Mouse (Mus musculus) testis, adult 2 months (tissue): ENCODE measurements around the gene Tnfaip2. TPM values are rescaled to one million over a fixed set of nuclear protein-coding genes. Genes with fewer than 3 reads are reported as not detected.
A peak's percentile ranks its signal among the peaks of the same experiment; 100 is the strongest.

Experiments
- H3K27ac ChIP-seq: fragments of 200-500 bp; 2 replicates; pipeline ENCODE4 v1.5.1; 2012; ENCODE audit warnings: low read depth, low read length; ENCODE audit not compliant: control insufficient read depth, insufficient read depth
- H3K27me3 ChIP-seq: fragments of 200-500 bp; 2 replicates; pipeline ENCODE4 v1.6.1; 2012; ENCODE audit warnings: mild to moderate bottlenecking, low read length, moderate library complexity; ENCODE audit not compliant: control insufficient read depth, insufficient read depth
- H3K36me3 ChIP-seq: fragments of 200-500 bp; 2 replicates; pipeline ENCODE4 v1.6.1; 2012; ENCODE audit warnings: mild to moderate bottlenecking, low read length; ENCODE audit not compliant: control insufficient read depth, insufficient read depth
- H3K4me1 ChIP-seq: fragments of 200-500 bp; 2 replicates; pipeline ENCODE4 v1.6.1; 2012; ENCODE audit warnings: low read length; ENCODE audit not compliant: control insufficient read depth, insufficient read depth
- H3K4me3 ChIP-seq: fragments of 200-500 bp; 2 replicates; pipeline ENCODE4 v1.5.1; 2012; ENCODE audit warnings: low read depth, mild to moderate bottlenecking, low read length, moderate library complexity, mixed read lengths; ENCODE audit not compliant: control insufficient read depth
- CTCF ChIP-seq: fragments of 200-500 bp; IDR thresholded peaks from 2 replicates; pipeline ENCODE4 v1.5.1; 2012; ENCODE audit warnings: low read depth, mild to moderate bottlenecking, inconsistent platforms, low read length, moderate library complexity; ENCODE audit not compliant: control insufficient read depth, insufficient read depth, insufficient replicate concordance
- POLR2A ChIP-seq: fragments of 200-500 bp; IDR thresholded peaks from 2 replicates; pipeline ENCODE4 v1.6.1; 2012; ENCODE audit warnings: low read depth, mild to moderate bottlenecking, inconsistent platforms, low read length, moderate library complexity; ENCODE audit not compliant: control insufficient read depth
- polyA plus RNA-seq: library from polyadenylated mRNA; depleted of rRNA; stranded (reverse); fragments of >200 nt; gene quantifications from 2 replicates; pipeline ENCODE4 v1.2.3, GENCODE M21; 2012; rRNA removed

Gene Tnfaip2
- polyA plus RNA-seq = 77.2 and 89.7 TPM in 2 replicates

DNA sequence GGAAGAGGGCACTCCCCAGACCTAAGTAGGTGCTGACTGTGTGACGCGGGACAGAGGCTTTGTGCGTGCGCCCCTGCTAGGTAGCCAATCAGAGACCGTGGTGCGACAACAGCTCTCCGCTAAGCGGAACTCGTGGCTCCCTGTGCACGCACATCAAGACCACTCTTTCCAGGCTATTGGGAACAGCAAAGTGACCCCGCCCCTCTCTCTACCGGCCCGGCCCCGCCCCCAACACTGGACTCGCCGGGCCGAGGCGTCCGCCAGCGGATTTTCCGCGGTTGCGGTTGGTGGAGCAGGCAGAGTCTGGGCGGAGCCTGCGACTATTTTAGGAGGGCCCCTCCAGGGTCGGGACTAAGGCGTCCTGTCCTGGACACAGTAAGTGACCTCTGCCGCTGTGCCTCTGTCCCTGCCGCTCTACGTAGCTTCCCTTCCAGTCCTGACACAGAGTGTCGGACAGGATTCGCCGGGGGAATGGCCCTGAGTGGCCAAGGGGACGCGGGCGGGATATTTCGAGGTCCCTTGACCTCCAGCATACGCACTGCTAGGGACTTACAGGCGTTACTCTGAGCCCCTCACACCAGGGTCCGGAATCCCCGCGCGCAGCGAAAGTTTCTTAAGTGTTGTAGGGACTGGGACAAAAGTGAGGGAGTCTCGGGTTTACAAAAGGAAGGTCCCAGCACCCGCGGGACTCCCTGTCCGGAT lies at the start of gene Tnfaip2:
TSS of gene Tnfaip2 (plus strand) at position 161 of the 702 bp plus-strand sequence.
- Histone ChIP-seq H3K4me3 (peak within 1 kb of the TSS; percentile 77), H3K36me3 (no peaks in the 10 kb centered on the region), H3K4me1 (peaks cover 4% of the 10 kb centered on the region; the same call in 1 of the 2 replicates), H3K27me3 (no peaks in the 10 kb centered on the region), H3K27ac (peak within 1 kb of the TSS; percentile 73)
- no peak for TF ChIP-seq CTCF
- peak; percentile 93; the same call in 1 of the 2 replicates for TF ChIP-seq POLR2A

DNA sequence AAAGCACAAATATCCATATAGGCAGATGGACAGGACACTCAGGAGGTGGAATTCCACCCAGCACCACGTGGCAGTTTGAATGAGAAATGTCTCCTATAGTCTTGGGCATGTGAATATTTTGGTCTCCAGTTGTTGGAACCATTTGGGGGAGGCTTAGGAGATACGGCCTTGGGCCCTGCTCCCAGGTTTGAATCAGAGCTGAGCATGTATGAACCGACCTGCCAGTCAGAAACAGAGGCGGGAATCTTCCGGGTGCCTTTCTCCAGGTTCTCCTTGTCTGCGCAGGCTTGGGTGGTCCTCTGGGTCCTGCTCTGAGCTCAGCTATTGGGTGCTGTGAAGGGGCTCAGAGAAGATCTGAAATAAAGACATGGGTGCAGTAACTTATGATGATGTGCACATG lies 48.3 kb upstream of the Tnfaip2 start:
- no peak overlapping the region for H3K4me3 ChIP-seq
- H3K36me3 ChIP-seq = no peaks in the 10 kb centered on the region
- H3K27ac ChIP-seq = no peak overlapping the region
- no peak for TF ChIP-seq POLR2A
- H3K27me3 ChIP-seq = no peaks in the 10 kb centered on the region
- H3K4me1 ChIP-seq = peaks cover 2% of the 10 kb centered on the region

DNA sequence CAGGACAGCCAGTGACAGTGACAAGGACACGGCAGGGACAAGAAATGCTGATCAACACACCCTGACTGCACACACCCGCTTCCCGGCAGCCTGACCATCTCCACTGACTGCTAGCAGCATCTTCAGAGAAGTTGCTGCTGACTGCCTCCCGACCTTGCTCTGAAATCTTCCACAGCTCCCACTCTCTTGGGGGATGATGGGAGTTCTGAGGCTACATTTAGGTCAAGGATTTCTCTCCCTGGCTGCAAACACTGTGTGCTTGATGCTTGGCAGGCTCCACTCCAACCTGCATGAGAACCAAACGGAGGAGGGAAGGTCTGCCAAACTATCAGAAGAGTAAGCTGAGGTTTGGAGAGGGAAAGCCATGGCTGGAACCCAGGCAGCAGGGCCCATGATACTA lies 45.3 kb upstream of the Tnfaip2 start:
- peak overlapping the region; percentile 59 for H3K27ac ChIP-seq
- no peaks in the 10 kb centered on the region for H3K27me3 ChIP-seq
- peaks cover 2% of the 10 kb centered on the region for H3K4me1 ChIP-seq
- no peaks in the 10 kb centered on the region for H3K36me3 ChIP-seq
- no peak overlapping the region for H3K4me3 ChIP-seq
- TF ChIP-seq POLR2A (0 out of 2 replicates have a peak, but pooled peaks have one; percentile 46), CTCF (no peak)

DNA sequence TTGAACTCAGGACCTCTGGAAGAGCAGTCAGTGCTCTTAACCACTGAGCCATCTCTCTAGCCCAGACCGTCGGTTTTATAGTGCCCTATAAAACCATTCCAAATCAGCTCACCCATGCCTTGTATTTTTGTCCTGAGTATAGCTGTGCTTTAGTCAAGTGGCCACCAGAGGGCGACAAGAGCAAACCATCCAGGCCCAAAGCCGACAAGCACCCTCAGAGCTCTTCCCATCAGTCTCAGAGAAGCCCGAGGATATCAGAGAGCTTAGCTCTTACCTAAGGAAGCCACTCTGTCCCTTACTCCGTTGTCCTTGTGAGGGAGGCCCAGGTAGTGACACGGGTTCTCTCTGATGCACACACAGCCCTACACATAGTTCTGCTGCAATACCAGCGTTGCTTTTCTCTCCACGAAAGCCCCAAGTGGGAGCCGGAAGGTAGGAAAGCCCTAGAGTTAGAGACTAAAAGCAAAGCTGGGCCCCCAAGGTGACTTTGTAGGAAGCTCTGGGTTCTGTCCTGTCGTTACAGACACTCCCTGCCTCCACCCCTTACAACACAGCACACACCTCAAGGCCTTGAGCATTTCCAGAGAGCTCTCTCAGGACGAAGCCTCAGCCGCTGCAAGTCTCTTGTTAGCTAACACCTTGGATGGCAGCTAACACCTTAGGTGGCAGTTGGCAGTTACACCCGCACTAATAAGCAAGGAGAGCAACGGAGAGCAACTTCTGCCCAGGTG lies 40.6 kb upstream of the Tnfaip2 start:
- peaks cover 2% of the 10 kb centered on the region for H3K4me1 ChIP-seq
- H3K4me3 ChIP-seq = no peak overlapping the region
- H3K27me3 ChIP-seq = no peaks in the 10 kb centered on the region
- no peak for TF ChIP-seq POLR2A
- peak; percentile 87 for TF ChIP-seq CTCF
- no peaks in the 10 kb centered on the region for H3K36me3 ChIP-seq
- no peak overlapping the region for H3K27ac ChIP-seq

DNA sequence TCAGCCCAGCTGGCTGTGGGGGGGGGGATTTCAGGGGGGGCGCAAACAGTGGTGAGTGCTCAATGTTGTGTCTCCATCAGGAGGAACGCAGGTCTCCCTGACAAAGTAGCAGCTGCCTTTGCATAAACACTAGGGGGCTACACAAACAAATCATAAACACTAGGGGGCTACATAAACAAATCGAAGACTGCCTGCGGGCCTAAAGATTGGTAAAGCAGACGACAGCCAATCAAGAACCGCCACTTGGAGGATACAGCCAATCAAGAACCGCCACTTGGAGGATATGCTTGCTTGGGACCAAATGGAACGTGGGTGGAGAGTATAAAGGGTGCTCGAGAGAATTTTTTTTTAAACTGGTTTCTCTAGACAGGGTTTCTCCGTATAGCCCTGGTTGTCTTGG lies 37.4 kb upstream of the Tnfaip2 start:
- no peaks in the 10 kb centered on the region for H3K36me3 ChIP-seq
- no peak overlapping the region for H3K4me3 ChIP-seq
- H3K27me3 ChIP-seq = no peaks in the 10 kb centered on the region
- TF ChIP-seq CTCF (no peak), POLR2A (no peak)
- H3K4me1 ChIP-seq = peaks cover 5% of the 10 kb centered on the region
- H3K27ac ChIP-seq = no peak overlapping the region

DNA sequence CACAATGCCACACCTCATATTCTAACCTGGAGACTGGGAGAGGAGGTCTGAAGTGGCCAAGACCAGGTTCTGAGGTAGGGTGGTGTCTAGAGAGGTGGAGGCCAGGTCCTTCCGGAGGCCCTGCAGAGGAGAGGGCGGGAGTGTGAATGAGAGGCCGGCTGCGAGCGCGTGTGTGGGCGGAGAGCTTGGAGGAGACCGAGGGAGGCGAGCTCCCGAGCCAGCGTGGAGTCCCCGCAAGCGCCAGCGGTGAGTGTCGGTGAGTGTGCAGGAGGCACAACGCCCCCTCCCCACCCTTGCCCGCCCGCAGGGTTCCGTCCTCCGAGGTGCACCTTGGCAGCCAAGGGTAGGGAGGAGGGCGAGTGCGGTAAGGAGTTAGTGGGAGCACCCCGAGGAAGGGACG lies 35.6 kb upstream of the Tnfaip2 start, which contains the start of gene Lbhd2:
TSS of gene Lbhd2 (plus strand) at position 188 of the 400 bp plus-strand sequence.
- H3K27ac ChIP-seq = no peak within 1 kb of the TSS

DNA sequence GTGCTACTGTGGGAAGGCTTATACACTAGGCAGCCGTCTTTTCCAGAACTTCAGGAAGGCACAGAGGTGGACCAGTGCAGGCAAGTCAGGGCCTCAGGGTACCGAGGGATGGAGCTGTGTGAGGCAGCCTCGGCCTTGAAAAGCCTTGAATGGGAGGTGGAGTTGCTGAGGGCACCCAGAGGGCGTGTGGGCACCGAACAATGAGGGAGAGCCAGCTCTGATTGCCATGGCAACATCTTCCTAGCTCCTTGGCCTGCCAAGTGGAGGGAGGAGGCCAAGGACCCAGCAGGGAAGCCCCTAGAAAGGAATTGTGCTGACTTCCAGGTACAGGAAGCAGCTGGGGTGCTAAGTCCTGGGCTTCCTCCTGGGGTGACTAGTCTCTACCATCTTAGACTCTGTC lies 32.7 kb upstream of the Tnfaip2 start:
- Histone ChIP-seq H3K27me3 (no peaks in the 10 kb centered on the region), H3K27ac (no peak overlapping the region), H3K4me1 (peaks cover 14% of the 10 kb centered on the region), H3K36me3 (no peaks in the 10 kb centered on the region), H3K4me3 (no peak overlapping the region)
- TF ChIP-seq CTCF (no peak), POLR2A (no peak)

More for the DNA sequence above, 35.6 kb upstream of the Tnfaip2 start, which contains the start of gene Lbhd2:
- Histone ChIP-seq H3K27me3 (no peaks in the 10 kb centered on the region), H3K4me3 (no peak within 1 kb of the TSS), H3K36me3 (no peaks in the 10 kb centered on the region), H3K4me1 (peaks cover 5% of the 10 kb centered on the region)
- TF ChIP-seq POLR2A (no peak), CTCF (no peak)
